Comparison of ENCODE assay signal across 13 mouse cellular contexts in genomic region chr8:127125686-127126683, GRCm38 (mm10).
DNase-seq lines count a peak whose midpoint lies in the region; ATAC-seq and TF ChIP-seq lines count a peak whose summit lies in the region.
"Had no signal": no experiment of that assay in that cellular context is flagged by ENCODE, and none has a peak within 500 bp of the region (broad histone marks: within the 10 kb centered on the region; RNA-seq: fewer than 3 reads in every experiment).

No protein-coding gene starts in this region.

- WGBS in hindbrain, embryonic 10.5 days, result 29% methylated on average over 11 of the region's 11 CpGs
- 33% methylated on average over 11 of the region's 11 CpGs for WGBS in hindbrain, embryonic 16.5 days
- WGBS in midbrain, embryonic 12.5 days, result 21% methylated on average over 11 of the region's 11 CpGs
- WGBS in midbrain, postnatal 0 days, result 31% methylated on average over 11 of the region's 11 CpGs
- WGBS in limb, embryonic 10.5 days, result 34% methylated on average over 11 of the region's 11 CpGs

- ATAC-seq in hindbrain, embryonic 16.5 days, result no peak
- no peak for ATAC-seq in midbrain, embryonic 12.5 days (ENCODE audit: low FRiP score, low read depth)
- no peak for ATAC-seq in midbrain, postnatal 0 days (ENCODE audit: low FRiP score)

- H3K27ac ChIP-seq in hindbrain, embryonic 10.5 days, result peak overlapping the region; percentile 80
- H3K27ac ChIP-seq in hindbrain, embryonic 16.5 days (ENCODE audit: low read depth, low read length), result no peak overlapping the region
- H3K27ac ChIP-seq in midbrain, embryonic 12.5 days (replicated peaks), result 0 out of 2 replicates have a peak overlapping the region, but pooled peaks have one; percentile 25
- no peak overlapping the region for H3K27ac ChIP-seq in midbrain, postnatal 0 days (ENCODE audit: low read depth, low read length)
- H3K27ac ChIP-seq in limb, embryonic 10.5 days, result peak overlapping the region; percentile 44

- no peaks in the 10 kb centered on the region for H3K36me3 ChIP-seq in hindbrain, embryonic 10.5 days
- no peaks in the 10 kb centered on the region for H3K36me3 ChIP-seq in hindbrain, embryonic 16.5 days (ENCODE audit: control insufficient read depth, insufficient read depth, low read length)
- no peaks in the 10 kb centered on the region for H3K36me3 ChIP-seq in midbrain, embryonic 12.5 days
- no peaks in the 10 kb centered on the region for H3K36me3 ChIP-seq in midbrain, postnatal 0 days (ENCODE audit: insufficient read depth, low read length)
- H3K36me3 ChIP-seq in limb, embryonic 10.5 days, result no peaks in the 10 kb centered on the region

- H3K9ac ChIP-seq in hindbrain, embryonic 16.5 days (ENCODE audit: low read depth, low read length), result no peak overlapping the region
- no peak overlapping the region for H3K9ac ChIP-seq in midbrain, embryonic 12.5 days (replicated peaks)
- H3K9ac ChIP-seq in midbrain, postnatal 0 days (replicated peaks; ENCODE audit: low read length, poor library complexity, severe bottlenecking), result no peak overlapping the region

- peak overlapping the region; percentile 16 for H3K4me3 ChIP-seq in hindbrain, embryonic 10.5 days
- H3K4me3 ChIP-seq in hindbrain, embryonic 16.5 days (ENCODE audit: low read length), result no peak overlapping the region
- H3K4me3 ChIP-seq in midbrain, embryonic 12.5 days, result no peak overlapping the region
- H3K4me3 ChIP-seq in midbrain, postnatal 0 days (ENCODE audit: low read depth, low read length), result no peak overlapping the region
- H3K4me3 ChIP-seq in limb, embryonic 10.5 days, result peak overlapping the region; percentile 24; the same call in 1 of the 2 replicates
- H3K4me3 ChIP-seq: erythroblast, embryonic 14.5 days had no signal

- TF ChIP-seq CTCF in midbrain, postnatal 0 days (IDR thresholded peaks at IDR 0.05), result no peak

- DNase-seq in hindbrain, embryonic 10.5 days (ENCODE audit: low spot score), result peak; percentile 56
- DNase-seq in midbrain, postnatal 0 days (ENCODE audit: low spot score), result no peak
- no peak for DNase-seq in limb, embryonic 10.5 days (ENCODE audit: low spot score)
- DNase-seq in yolk sac, embryonic 10.5 days (ENCODE audit: low spot score), result peak; percentile 40
- DNase-seq in right cerebral cortex, adult 18-20 months, result no peak
- no peak for DNase-seq in layer of hippocampus, postnatal 25 days (ENCODE audit: extremely low spot score in 1 of 2, low spot score in 1 of 2)
- DNase-seq: gastrocnemius, postnatal 10 days; heart, postnatal 4 days; lung, adult 2 months; right cerebral cortex, postnatal 25 days had no signal

- H3K9me3 ChIP-seq in hindbrain, embryonic 10.5 days, result no peaks in the 10 kb centered on the region
- H3K9me3 ChIP-seq in hindbrain, embryonic 16.5 days (ENCODE audit: control insufficient read depth, low read length), result no peaks in the 10 kb centered on the region
- H3K9me3 ChIP-seq in midbrain, embryonic 12.5 days, result no peaks in the 10 kb centered on the region
- no peaks in the 10 kb centered on the region for H3K9me3 ChIP-seq in midbrain, postnatal 0 days (ENCODE audit: low read length)
- no peaks in the 10 kb centered on the region for H3K9me3 ChIP-seq in limb, embryonic 10.5 days (replicated peaks)

- peaks cover 80% of the 10 kb centered on the region for H3K4me1 ChIP-seq in hindbrain, embryonic 10.5 days (replicated peaks)
- peaks cover 4% of the 10 kb centered on the region for H3K4me1 ChIP-seq in hindbrain, embryonic 16.5 days (ENCODE audit: control insufficient read depth, insufficient read depth, low read depth, low read length)
- peaks cover 42% of the 10 kb centered on the region for H3K4me1 ChIP-seq in midbrain, embryonic 12.5 days
- H3K4me1 ChIP-seq in midbrain, postnatal 0 days (ENCODE audit: insufficient read depth, low read length), result peaks cover 6% of the 10 kb centered on the region
- H3K4me1 ChIP-seq in limb, embryonic 10.5 days, result peaks cover 80% of the 10 kb centered on the region

- H3K4me2 ChIP-seq in hindbrain, embryonic 16.5 days (ENCODE audit: low read length), result no peak overlapping the region
- H3K4me2 ChIP-seq in midbrain, embryonic 12.5 days (replicated peaks), result peak overlapping the region; percentile 27
- no peak overlapping the region for H3K4me2 ChIP-seq in midbrain, postnatal 0 days (ENCODE audit: low read depth, low read length, poor library complexity, severe bottlenecking)

- H3K27me3 ChIP-seq in hindbrain, embryonic 10.5 days (ENCODE audit: insufficient read depth, poor library complexity, severe bottlenecking), result no peaks in the 10 kb centered on the region
- no peaks in the 10 kb centered on the region for H3K27me3 ChIP-seq in hindbrain, embryonic 16.5 days (replicated peaks; ENCODE audit: control insufficient read depth, insufficient read depth, low read length)
- H3K27me3 ChIP-seq in midbrain, embryonic 12.5 days, result no peaks in the 10 kb centered on the region
- no peaks in the 10 kb centered on the region for H3K27me3 ChIP-seq in midbrain, postnatal 0 days (ENCODE audit: insufficient read depth, low read length)
- no peaks in the 10 kb centered on the region for H3K27me3 ChIP-seq in limb, embryonic 10.5 days (ENCODE audit: low read depth, poor library complexity, severe bottlenecking)

Comparison
In these comparisons a context has a peak if more than half of its experiments do, and no peak if none do; other contexts are left out.
1. H3K27ac ChIP-seq: peak in hindbrain, embryonic 10.5 days (single experiment), midbrain, embryonic 12.5 days (single experiment) and limb, embryonic 10.5 days (single experiment); none in hindbrain, embryonic 16.5 days (single experiment) and midbrain, postnatal 0 days (single experiment).
2. H3K4me3 ChIP-seq: peak in hindbrain, embryonic 10.5 days (single experiment) and limb, embryonic 10.5 days (single experiment); none in hindbrain, embryonic 16.5 days (single experiment), midbrain, embryonic 12.5 days (single experiment) and midbrain, postnatal 0 days (single experiment).
3. DNase-seq: peak in hindbrain, embryonic 10.5 days (single experiment) and yolk sac, embryonic 10.5 days (single experiment); none in midbrain, postnatal 0 days (single experiment), limb, embryonic 10.5 days (single experiment), right cerebral cortex, adult 18-20 months (single experiment) and layer of hippocampus, postnatal 25 days (0 of 2).